Mouse (Mus musculus) cortical plate, adult 2 months (tissue): ENCODE measurements around the gene Hoxb1.

Experiments
- CTCF ChIP-seq: fragments of 200-500 bp; IDR thresholded peaks from 2 replicates; pipeline ENCODE4 v1.5.1; 2011; ENCODE audit warnings: mild to moderate bottlenecking, control low read depth, low read length; ENCODE audit not compliant: insufficient read depth; ENCODE audit errors: extremely low read depth
- POLR2A ChIP-seq: fragments of 200-500 bp; IDR thresholded peaks from 2 replicates; pipeline ENCODE4 v1.6.1; 2011; ENCODE audit warnings: mild to moderate bottlenecking, low read length, control low read depth; ENCODE audit not compliant: insufficient read depth; ENCODE audit errors: extremely low read depth

DNA sequence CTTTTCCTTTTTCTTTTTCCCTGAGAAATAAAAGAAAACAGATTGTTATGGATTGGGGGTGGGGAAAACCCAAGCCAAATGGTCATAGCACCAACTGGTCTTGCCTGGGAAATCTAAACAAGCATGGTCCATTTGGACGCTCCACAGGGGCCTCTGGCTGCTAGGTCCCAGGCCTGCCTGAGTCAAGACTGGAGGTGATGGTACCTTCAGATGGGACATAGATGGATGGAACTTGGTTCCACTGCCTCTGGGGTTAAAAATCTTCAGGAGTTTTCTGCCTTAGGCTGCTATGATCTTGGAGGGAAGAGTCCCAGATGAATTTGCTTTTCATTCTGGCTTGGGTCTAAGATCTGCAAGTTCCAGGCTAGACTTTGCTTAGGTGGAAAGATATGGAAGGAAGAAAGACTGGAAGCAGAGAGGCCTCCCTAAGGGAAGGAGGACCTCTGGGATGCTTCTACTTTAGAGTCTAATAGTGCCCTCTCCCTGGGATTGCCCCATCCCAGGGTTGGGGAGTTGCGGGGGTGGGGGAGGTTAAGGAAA, 22.3 kb upstream of the Hoxb1 start:
- TF ChIP-seq CTCF (no peak), POLR2A (no peak)
